Mouse (Mus musculus) kidney, adult 2 months (tissue): ENCODE data around the gene Ntng2. TPM values are rescaled to one million over a fixed set of nuclear protein-coding genes. Genes with fewer than 3 reads are reported as not detected.

ENCODE experiments used
- DNase-seq: peaks from one replicate; pipeline ENCODE4 v3.0.0; 2021
- H3K27ac ChIP-seq: fragments of 200-500 bp; 2 replicates; pipeline ENCODE4 v1.5.1; 2012; ENCODE audit warnings: low read depth, low read length, control low read depth, inconsistent platforms; ENCODE audit not compliant: insufficient read depth
- H3K27me3 ChIP-seq: fragments of 200-500 bp; replicated peaks from 2 replicates; pipeline ENCODE4 v1.6.1; 2012; ENCODE audit warnings: mild to moderate bottlenecking, moderate library complexity, low read length, inconsistent platforms; ENCODE audit not compliant: control insufficient read depth, insufficient read depth
- H3K36me3 ChIP-seq: fragments of 200-500 bp; 2 replicates; pipeline ENCODE4 v1.6.1; 2012; ENCODE audit warnings: mild to moderate bottlenecking, moderate library complexity, low read length, inconsistent platforms; ENCODE audit not compliant: control insufficient read depth, insufficient read depth
- H3K4me1 ChIP-seq: fragments of 200-500 bp; 2 replicates; pipeline ENCODE4 v1.6.1; 2011; ENCODE audit warnings: low read length; ENCODE audit not compliant: control insufficient read depth, insufficient read depth
- H3K4me3 ChIP-seq: fragments of 200-500 bp; 2 replicates; pipeline ENCODE4 v1.5.1; 2011; ENCODE audit warnings: mild to moderate bottlenecking, low read depth, low read length, control low read depth; ENCODE audit not compliant: insufficient read depth
- CTCF ChIP-seq: fragments of 200-500 bp; conservative IDR thresholded peaks from 2 replicates; pipeline ENCODE4 v1.5.1; 2011; ENCODE audit warnings: low read depth, mild to moderate bottlenecking, control low read depth, low read length, moderate library complexity, mixed read lengths; ENCODE audit not compliant: insufficient read depth, insufficient read length
- POLR2A ChIP-seq: fragments of 200-500 bp; IDR thresholded peaks from one replicate; pipeline ENCODE4 v1.6.1; 2011; ENCODE audit warnings: low read depth, low read length, control low read depth
- WGBS: fragments of 180-500 bp; shearing (Covaris S2); methylation state at CpG from one replicate; pipeline ENCODE4 v1.1.7; 2018; 5-methylcytosine and 5-hydroxymethylcytosine counted together
- polyA plus RNA-seq: library from polyadenylated mRNA; depleted of rRNA; stranded (reverse); fragments of >200 nt; gene quantifications from 2 replicates; pipeline ENCODE4 v1.2.3, GENCODE M21; 2012

Ntng2 gene
- polyA plus RNA-seq, 1 experiment: 18.2 TPM

DNA sequence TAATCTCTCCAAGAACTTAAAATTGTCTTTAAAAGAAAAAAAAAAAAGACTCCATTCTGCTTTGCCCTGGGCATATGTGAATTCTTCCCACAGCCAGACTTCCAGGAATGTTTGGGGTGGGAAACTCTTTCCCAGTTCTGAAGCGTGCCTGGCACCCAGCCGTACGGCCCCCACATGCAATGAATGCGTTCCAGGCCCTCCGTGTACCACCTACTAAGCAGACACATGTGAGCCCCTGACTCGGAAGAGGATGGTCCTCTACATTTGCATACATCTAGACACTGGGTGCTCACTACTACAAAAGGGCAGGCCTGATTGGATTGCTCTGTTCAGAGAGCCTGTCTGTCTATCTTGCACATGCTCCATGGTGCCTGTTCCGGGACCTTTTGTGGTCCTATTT, 17.0 kb downstream of the Ntng2 start:
- H3K36me3 ChIP-seq: no peaks in the 10 kb centered on the region
- DNase-seq: no peak
- 92% methylated on average over 7 of the region's 7 CpGs for WGBS
- no peak overlapping the region for H3K4me3 ChIP-seq
- no peaks in the 10 kb centered on the region for H3K27me3 ChIP-seq
- H3K27ac ChIP-seq: no peak overlapping the region
- TF ChIP-seq CTCF (no peak), POLR2A (no peak)
- peaks cover 9% of the 10 kb centered on the region; the same call in 1 of the 2 replicates for H3K4me1 ChIP-seq

- no peak overlapping the region for H3K27ac ChIP-seq
- H3K4me1 ChIP-seq: peaks cover 9% of the 10 kb centered on the region; the same call in 1 of the 2 replicates
- no peak overlapping the region for H3K4me3 ChIP-seq
- no peaks in the 10 kb centered on the region for H3K36me3 ChIP-seq
- peak; percentile 58 for DNase-seq
- TF ChIP-seq POLR2A: no peak
- no peak for TF ChIP-seq CTCF
- WGBS: 58% methylated on average over 3 of the region's 3 CpGs
- no peaks in the 10 kb centered on the region for H3K27me3 ChIP-seq
Observed at GRCm38 (mm10) chr2:29235026-29235425, 17.8 kb downstream of the Ntng2 start.

- Histone ChIP-seq H3K4me3 (no peak overlapping the region), H3K27ac (no peak overlapping the region), H3K36me3 (no peaks in the 10 kb centered on the region), H3K4me1 (peaks cover 9% of the 10 kb centered on the region; the same call in 1 of the 2 replicates), H3K27me3 (no peaks in the 10 kb centered on the region)
- TF ChIP-seq POLR2A: no peak
- TF ChIP-seq CTCF: no peak
- 63% methylated on average over 4 of the region's 4 CpGs for WGBS
- no peak for DNase-seq
Observed at GRCm38 (mm10) chr2:29234002-29234401, 18.8 kb downstream of the Ntng2 start.

GRCm38 (mm10) chr2:29230191-29230835, 22.5 kb downstream of the Ntng2 start:
- WGBS: 72% methylated on average over 9 of the region's 9 CpGs
- H3K4me3 ChIP-seq: no peak overlapping the region

DNA sequence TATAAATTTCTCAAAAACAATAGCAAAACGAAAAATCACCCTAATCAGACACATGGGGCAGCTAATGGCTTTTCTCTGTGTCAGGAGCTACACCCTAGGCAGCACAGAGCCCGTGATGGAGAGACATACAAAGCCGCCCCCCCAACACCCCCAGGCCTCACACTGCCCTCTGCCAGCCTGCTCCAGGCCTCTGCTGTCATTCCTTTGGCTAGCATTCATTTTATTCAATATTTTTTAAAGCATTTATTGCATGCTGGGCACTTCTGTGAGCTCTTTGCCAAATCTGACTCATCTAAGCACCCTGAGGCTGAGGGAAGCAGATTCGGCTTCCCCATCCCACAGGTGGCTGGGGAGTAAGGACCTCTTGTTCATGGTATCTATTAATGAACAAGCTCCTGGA, 26.1 kb downstream of the Ntng2 start:
- no peak for DNase-seq
- WGBS: 79% methylated on average over 4 of the region's 4 CpGs

More at GRCm38 (mm10) chr2:29230191-29230835, 22.5 kb downstream of the Ntng2 start:
- H3K4me1 ChIP-seq: peaks cover 6% of the 10 kb centered on the region; the same call in 1 of the 2 replicates
- TF ChIP-seq CTCF (no peak), POLR2A (no peak)
- no peak overlapping the region for H3K27ac ChIP-seq
- H3K36me3 ChIP-seq: no peaks in the 10 kb centered on the region
- DNase-seq: no peak
- H3K27me3 ChIP-seq: no peaks in the 10 kb centered on the region

GRCm38 (mm10) chr2:29223591-29224262, 29.1 kb downstream of the Ntng2 start:
- Histone ChIP-seq H3K27me3 (no peaks in the 10 kb centered on the region), H3K4me3 (no peak overlapping the region), H3K27ac (no peak overlapping the region), H3K36me3 (no peaks in the 10 kb centered on the region), H3K4me1 (no peaks in the 10 kb centered on the region)
- WGBS: 56% methylated on average over 7 of the region's 7 CpGs
- TF ChIP-seq CTCF (no peak), POLR2A (no peak)
- DNase-seq: no peak

More for the DNA sequence above, 26.1 kb downstream of the Ntng2 start:
- Histone ChIP-seq H3K4me1 (no peaks in the 10 kb centered on the region), H3K36me3 (no peaks in the 10 kb centered on the region), H3K27me3 (no peaks in the 10 kb centered on the region), H3K27ac (no peak overlapping the region), H3K4me3 (no peak overlapping the region)
- TF ChIP-seq CTCF (no peak), POLR2A (no peak)

DNA sequence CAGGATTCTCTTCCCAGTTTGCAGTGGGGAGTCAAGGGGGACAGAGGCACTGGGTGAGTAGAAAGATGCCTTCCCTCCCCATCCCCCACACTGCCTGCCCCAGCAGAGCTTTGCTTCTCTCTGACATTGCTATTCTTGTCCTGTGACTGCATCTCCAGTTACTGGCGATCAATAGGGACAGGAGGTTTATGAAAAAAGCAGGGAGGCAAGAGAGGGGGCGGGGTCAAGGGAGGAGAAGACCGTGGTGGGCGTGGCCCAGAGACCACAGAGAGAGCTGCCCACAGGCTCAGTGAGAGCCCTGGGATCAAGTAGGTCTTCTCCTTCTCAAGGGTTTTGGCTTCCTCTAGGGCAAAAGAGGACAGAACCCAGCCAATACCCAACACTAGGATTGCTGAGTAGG, 30.5 kb downstream of the Ntng2 start:
- Histone ChIP-seq H3K4me1 (no peaks in the 10 kb centered on the region), H3K27me3 (no peaks in the 10 kb centered on the region), H3K36me3 (no peaks in the 10 kb centered on the region), H3K27ac (no peak overlapping the region), H3K4me3 (no peak overlapping the region)
- no peak for TF ChIP-seq CTCF
- TF ChIP-seq POLR2A: no peak
- 18% methylated on average over 4 of the region's 4 CpGs for WGBS
- DNase-seq: no peak
